Comparison of ENCODE assay signal across 15 mouse cellular contexts in the genomic region with DNA sequence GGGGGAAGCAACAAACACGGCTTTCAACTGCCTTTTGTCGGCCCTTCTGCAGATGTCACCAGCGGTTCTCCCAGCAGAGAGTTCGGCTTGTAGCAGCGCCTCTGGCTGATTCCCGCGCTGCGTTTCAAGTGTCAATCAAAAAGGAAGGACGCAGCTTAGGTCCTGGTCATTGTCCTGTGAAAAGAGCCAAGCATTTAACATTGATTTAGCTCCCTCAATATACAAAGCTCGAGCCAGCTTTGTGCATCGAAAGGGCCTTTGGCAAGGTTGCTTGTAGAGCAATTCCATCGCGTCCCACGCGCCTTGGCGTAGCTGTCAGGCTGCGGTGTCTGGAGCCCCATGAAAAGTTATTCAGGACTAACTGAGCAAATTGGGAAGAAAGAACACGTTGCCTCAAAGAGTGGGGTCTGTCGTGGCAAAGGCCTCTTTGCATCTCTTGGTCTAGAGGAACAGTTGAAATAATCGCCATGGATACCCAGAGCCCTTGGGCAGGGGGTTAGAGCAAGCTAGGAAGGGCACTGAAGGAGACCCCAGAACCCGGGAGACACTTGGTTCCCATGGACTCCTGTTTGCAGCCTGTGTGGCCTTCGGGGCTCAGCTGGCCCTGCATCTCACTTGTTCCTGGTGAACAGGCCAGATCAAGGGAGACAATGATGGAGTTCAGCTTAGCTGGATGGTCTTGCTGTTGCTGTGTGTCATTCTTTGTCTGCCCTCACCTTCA.
DNase-seq lines count a peak whose midpoint lies in the region; ATAC-seq and TF ChIP-seq lines count a peak whose summit lies in the region.
"Had no signal": no experiment of that assay in that cellular context is flagged by ENCODE, and none has a peak within 500 bp of the region (broad histone marks: within the 10 kb centered on the region; RNA-seq: fewer than 3 reads in every experiment).

No protein-coding gene starts in this region.

- peaks cover 6% of the 10 kb centered on the region for H3K4me1 ChIP-seq in forebrain, embryonic 14.5 days (ENCODE audit: control insufficient read depth, insufficient read depth, low read length)
- 0 out of 2 replicates have a peak, but pooled peaks cover 6% of the 10 kb centered on the region for H3K4me1 ChIP-seq in hindbrain, postnatal 0 days (ENCODE audit: insufficient read depth, low read length)
- peaks cover 21% of the 10 kb centered on the region for H3K4me1 ChIP-seq in neural tube, embryonic 13.5 days (replicated peaks)
- H3K4me1 ChIP-seq: heart, embryonic 15.5 days had no signal

- no peaks in the 10 kb centered on the region for H3K9me3 ChIP-seq in forebrain, embryonic 14.5 days (replicated peaks; ENCODE audit: control insufficient read depth, low read length)
- no peaks in the 10 kb centered on the region for H3K9me3 ChIP-seq in hindbrain, postnatal 0 days (ENCODE audit: low read length)
- H3K9me3 ChIP-seq in neural tube, embryonic 13.5 days, result no peaks in the 10 kb centered on the region
- H3K9me3 ChIP-seq: heart, embryonic 15.5 days had no signal

- 0 out of 2 replicates have a peak, but pooled peaks cover 3% of the 10 kb centered on the region for H3K27me3 ChIP-seq in forebrain, embryonic 14.5 days (replicated peaks; ENCODE audit: control insufficient read depth, insufficient read depth, low read length)
- peaks cover 3% of the 10 kb centered on the region; the same call in 1 of the 2 replicates for H3K27me3 ChIP-seq in hindbrain, postnatal 0 days (ENCODE audit: insufficient read depth, low read length)
- H3K27me3 ChIP-seq in neural tube, embryonic 13.5 days, result peaks cover 4% of the 10 kb centered on the region; the same call in 1 of the 2 replicates
- H3K27me3 ChIP-seq: heart, embryonic 15.5 days had no signal

- H3K4me2 ChIP-seq in forebrain, embryonic 14.5 days (ENCODE audit: low read length), result peak overlapping the region; percentile 16
- H3K4me2 ChIP-seq in hindbrain, postnatal 0 days (ENCODE audit: low read depth, low read length), result peak overlapping the region; percentile 19; the same call in 1 of the 2 replicates
- no peak overlapping the region for H3K4me2 ChIP-seq in neural tube, embryonic 13.5 days
- H3K4me2 ChIP-seq: heart, embryonic 15.5 days had no signal

- TF ChIP-seq CTCF in hindbrain, postnatal 0 days (IDR thresholded peaks at IDR 0.05; ENCODE audit: low read depth), result no peak

- DNase-seq in embryo, embryonic 9.5 days (ENCODE audit: extremely low spot score), result peak; percentile 12
- peak; percentile 59 for DNase-seq in forebrain, embryonic 14.5 days (ENCODE audit: low spot score)
- peak; percentile 30 for DNase-seq in hindbrain, postnatal 0 days (ENCODE audit: low spot score)
- DNase-seq in heart, postnatal 25 days (ENCODE audit: low spot score), result no peak
- no peak for DNase-seq in spleen, postnatal 4 days (ENCODE audit: low spot score in 2 of 2)
- DNase-seq: adrenal gland, adult 8-10 months; cerebellum, adult 11 months; right cerebral cortex, adult 18-20 months; thymus, adult 2 months had no signal

- no peak overlapping the region for H3K4me3 ChIP-seq in forebrain, embryonic 14.5 days (ENCODE audit: low read depth, low read length)
- H3K4me3 ChIP-seq in hindbrain, postnatal 0 days (ENCODE audit: low read length), result no peak overlapping the region
- no peak overlapping the region for H3K4me3 ChIP-seq in neural tube, embryonic 13.5 days
- H3K4me3 ChIP-seq: heart, embryonic 15.5 days had no signal

- H3K27ac ChIP-seq in forebrain, embryonic 14.5 days (ENCODE audit: low read depth, low read length), result no peak overlapping the region
- H3K27ac ChIP-seq in hindbrain, postnatal 0 days, result no peak overlapping the region
- no peak overlapping the region for H3K27ac ChIP-seq in neural tube, embryonic 13.5 days (replicated peaks)
- H3K27ac ChIP-seq: heart, embryonic 15.5 days; liver, embryonic 14.5 days; macrophage had no signal

- WGBS in forebrain, embryonic 14.5 days, result 21% methylated on average over 22 of the region's 22 CpGs
- 20% methylated on average over 22 of the region's 22 CpGs for WGBS in hindbrain, postnatal 0 days
- WGBS in neural tube, embryonic 13.5 days, result 45% methylated on average over 22 of the region's 22 CpGs

- 0 out of 2 replicates have a peak, but pooled peaks have one; percentile 37 for ATAC-seq in forebrain, embryonic 14.5 days
- no peak for ATAC-seq in hindbrain, postnatal 0 days
- ATAC-seq in neural tube, embryonic 13.5 days (ENCODE audit: low read depth), result no peak
- no peak for ATAC-seq in CD4-positive, CD25-positive, alpha-beta regulatory T cell, adult 4 months
- ATAC-seq in cerebellum, adult (ENCODE audit: insufficient number of reproducible peaks, low FRiP score, low TSS enrichment), result no peak

- H3K9ac ChIP-seq in forebrain, embryonic 14.5 days (ENCODE audit: low read length), result no peak overlapping the region
- H3K9ac ChIP-seq in hindbrain, postnatal 0 days (replicated peaks; ENCODE audit: low read length), result no peak overlapping the region
- 0 out of 2 replicates have a peak overlapping the region, but pooled peaks have one; percentile 8 for H3K9ac ChIP-seq in neural tube, embryonic 13.5 days
- H3K9ac ChIP-seq: heart, embryonic 15.5 days; liver, embryonic 14.5 days had no signal

- H3K36me3 ChIP-seq in forebrain, embryonic 14.5 days (ENCODE audit: control insufficient read depth, insufficient read depth, low read length), result no peaks in the 10 kb centered on the region
- no peaks in the 10 kb centered on the region for H3K36me3 ChIP-seq in hindbrain, postnatal 0 days (ENCODE audit: insufficient read depth, low read length)
- no peaks in the 10 kb centered on the region for H3K36me3 ChIP-seq in neural tube, embryonic 13.5 days
- H3K36me3 ChIP-seq: heart, embryonic 15.5 days had no signal

- intact Hi-C loops in heart, postnatal 25 days (cut with DNase I), result no loop called here

Comparison
In these comparisons a context has a peak if more than half of its experiments do, and no peak if none do; other contexts are left out.
1. DNase-seq: peak in embryo, embryonic 9.5 days (single experiment), forebrain, embryonic 14.5 days (single experiment) and hindbrain, postnatal 0 days (single experiment); none in heart, postnatal 25 days (single experiment) and spleen, postnatal 4 days (0 of 2).